Mouse (Mus musculus) granulocyte monocyte progenitor cell, adult 5-6 weeks (primary cell): ENCODE data around the gene Sbf2. TPM values are rescaled to one million over a fixed set of nuclear protein-coding genes. Genes with fewer than 3 reads are reported as not detected.
A peak's percentile ranks its signal among the peaks of the same experiment; 100 is the strongest.
"Not testable (repeated sequence)": the region's sequence is repeated elsewhere in the genome, so short reads cannot be mapped to it uniquely, and the experiment has no call there.

Experiments
- ATAC-seq: replicated peaks from 2 replicates; pipeline ENCODE4 v1.8.0; 2016; ENCODE audit warnings: mild to moderate bottlenecking, moderate TSS enrichment, inconsistent platforms; ENCODE audit not compliant: poor library complexity, severe bottlenecking
- total RNA-seq, 2 experiments: library from RNA; stranded (forward) in 1 of 2; stranded (reverse) in 1 of 2; fragments of 200-712, 200-1000 nt in 1 of 2; fragments of >200 nt in 1 of 2; fragmentation: Nextera tagmentation in 1 of 2; gene quantifications; 2 replicates each; pipeline ENCODE4 v1.2.3; 2014 to 2017

The Sbf2 gene
- total RNA-seq, 2 experiments from 2014 or later, result 0.26 TPM; not detected in 1

GRCm38 (mm10) chr7:110631136-110631888 lies 16.6 kb upstream of the Sbf2 start:
- ATAC-seq, result peak; percentile 46

- ATAC-seq, result peak; percentile 58
Observed at GRCm38 (mm10) chr7:110629892-110630666, 15.4 kb upstream of the Sbf2 start.

GRCm38 (mm10) chr7:110628611-110629354 lies 14.1 kb upstream of the Sbf2 start:
- ATAC-seq, result no peak

- no peak for ATAC-seq
Observed at GRCm38 (mm10) chr7:110628273-110628600, 13.5 kb upstream of the Sbf2 start.

- ATAC-seq, result peak; percentile 13; the same call in 1 of the 2 replicates
Observed at GRCm38 (mm10) chr7:110627486-110628272, 13.0 kb upstream of the Sbf2 start, which contains the start of gene Adm. Adm (plus strand) TSS chr7:110627661.

GRCm38 (mm10) chr7:110627099-110627482 lies 12.4 kb upstream of the Sbf2 start:
- ATAC-seq, result no peak

GRCm38 (mm10) chr7:110626186-110627098 lies 11.7 kb upstream of the Sbf2 start:
- ATAC-seq, result no peak

GRCm38 (mm10) chr7:110625489-110625888 lies 10.8 kb upstream of the Sbf2 start:
- no peak; the same call in 1 of the 2 replicates for ATAC-seq

- ATAC-seq, result no peak
Observed at GRCm38 (mm10) chr7:110624961-110625360, 10.2 kb upstream of the Sbf2 start.

- no peak for ATAC-seq
Observed at GRCm38 (mm10) chr7:110624067-110624466, 9.3 kb upstream of the Sbf2 start.

GRCm38 (mm10) chr7:110619086-110619611 lies 4.4 kb upstream of the Sbf2 start:
- peak; percentile 91 for ATAC-seq

GRCm38 (mm10) chr7:110615792-110616191 lies 1.1 kb upstream of the Sbf2 start:
- no peak for ATAC-seq

GRCm38 (mm10) chr7:110615151-110615631 lies 469 bp upstream of the Sbf2 start:
- ATAC-seq, result no peak

- ATAC-seq, result no peak
Observed at GRCm38 (mm10) chr7:110613381-110614132, 1.2 kb downstream of the Sbf2 start.

GRCm38 (mm10) chr7:110606906-110607305 lies 7.8 kb downstream of the Sbf2 start:
- no peak for ATAC-seq

GRCm38 (mm10) chr7:110605476-110605875 lies 9.2 kb downstream of the Sbf2 start:
- no peak for ATAC-seq

GRCm38 (mm10) chr7:110597141-110597540 lies 17.6 kb downstream of the Sbf2 start:
- ATAC-seq, result no peak

- ATAC-seq, result not testable (repeated sequence)
Observed at GRCm38 (mm10) chr7:110593991-110594390, 20.7 kb downstream of the Sbf2 start.
